Mouse (Mus musculus) spleen, adult 12 weeks (tissue): ENCODE measurements around the gene Bmpr2.

Experiments used
- DNase-seq: peaks from one replicate; pipeline ENCODE4 v3.0.0; 2022; ENCODE audit warnings: low spot score

Bmpr2 gene

DNA sequence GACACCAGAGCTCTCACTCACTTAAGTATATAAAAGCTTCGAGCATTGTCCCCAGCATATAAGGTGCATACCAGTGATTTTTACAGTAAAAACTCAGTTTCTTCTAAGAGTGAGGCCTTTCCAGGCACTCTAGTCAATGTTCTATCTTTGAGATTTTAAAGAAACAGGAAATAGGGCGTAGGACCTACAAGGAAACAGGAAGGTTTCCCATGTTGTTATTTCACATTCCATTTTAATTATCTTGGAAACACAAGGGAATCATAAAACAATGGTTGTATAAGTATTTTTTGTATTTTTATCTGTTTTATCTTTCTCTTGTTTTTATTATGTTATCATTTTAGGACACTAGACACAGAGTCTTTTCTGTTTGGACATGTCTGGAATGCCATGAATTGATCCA is 34.7 kb downstream of the Bmpr2 start:
- no peak for DNase-seq

DNA sequence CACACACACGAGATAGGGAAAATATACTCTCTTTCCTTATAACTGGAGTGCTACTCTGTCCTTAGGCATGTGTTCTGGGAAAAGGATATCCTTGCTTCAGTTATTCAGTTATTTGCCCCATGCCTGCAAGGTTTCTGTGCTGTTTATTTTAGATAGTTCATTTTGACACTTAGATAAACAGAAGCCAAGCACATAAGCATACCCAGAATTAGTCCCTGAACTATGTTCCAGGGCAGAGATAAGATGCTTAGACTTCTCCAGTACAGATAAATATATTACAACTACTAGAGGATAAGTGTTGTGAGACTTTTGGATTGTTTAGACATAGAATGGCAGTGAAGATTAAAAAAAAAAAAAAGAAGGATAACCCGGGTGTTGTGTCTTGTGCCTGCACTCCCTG is 41.2 kb downstream of the Bmpr2 start:
- no peak for DNase-seq

- DNase-seq = no peak
These were observed 46.7 kb downstream of the Bmpr2 start for GRCm38 (mm10) chr1:59809921-59810320.

GRCm38 (mm10) chr1:59812782-59813181 is 49.6 kb downstream of the Bmpr2 start:
- no peak for DNase-seq

DNA sequence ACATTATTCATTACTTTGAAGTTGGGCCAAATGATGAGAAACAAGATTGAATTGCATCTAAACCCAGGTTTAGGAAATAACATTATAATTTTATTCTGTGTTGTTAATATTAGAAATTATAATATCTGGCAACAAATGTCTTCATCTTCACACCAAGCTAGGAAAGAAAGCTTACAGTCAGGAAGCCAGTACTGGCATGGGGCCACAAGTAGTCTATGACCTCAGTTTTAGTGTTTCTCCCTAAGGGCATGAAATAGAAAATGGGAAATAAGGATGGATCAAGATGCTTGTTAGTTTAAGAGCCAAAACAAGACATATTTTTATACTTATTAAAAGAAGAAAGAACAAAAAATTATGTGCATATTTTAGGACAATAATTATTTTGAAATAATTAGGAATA is 62.2 kb downstream of the Bmpr2 start:
- DNase-seq = no peak

- DNase-seq = no peak
These were observed 63.4 kb downstream of the Bmpr2 start for GRCm38 (mm10) chr1:59826583-59826982.

GRCm38 (mm10) chr1:59829410-59829809 is 66.2 kb downstream of the Bmpr2 start:
- DNase-seq = no peak

- DNase-seq = no peak
These were observed 67.0 kb downstream of the Bmpr2 start for GRCm38 (mm10) chr1:59830194-59830593.

GRCm38 (mm10) chr1:59833723-59834122 is 70.5 kb downstream of the Bmpr2 start:
- no peak for DNase-seq

GRCm38 (mm10) chr1:59848327-59848726 is 85.1 kb downstream of the Bmpr2 start:
- no peak for DNase-seq

DNA sequence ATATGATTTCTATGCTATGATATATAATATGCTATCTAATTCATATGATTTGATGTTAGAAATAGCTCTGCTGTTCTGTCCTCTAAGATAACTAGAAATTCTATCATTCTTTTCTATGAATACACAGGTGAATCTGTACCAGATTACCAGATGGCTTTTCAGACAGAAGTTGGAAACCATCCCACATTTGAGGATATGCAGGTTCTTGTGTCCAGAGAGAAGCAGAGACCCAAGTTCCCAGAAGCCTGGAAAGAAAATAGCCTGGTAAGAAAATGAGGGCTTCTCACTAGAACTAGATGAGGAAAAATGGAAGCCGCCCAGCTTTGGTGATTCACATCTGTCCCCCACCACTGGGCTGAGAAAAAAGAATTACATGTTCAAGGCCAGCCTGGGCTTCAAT is 95.8 kb downstream of the Bmpr2 start:
- no peak for DNase-seq

GRCm38 (mm10) chr1:59862144-59862543 is 98.9 kb downstream of the Bmpr2 start:
- DNase-seq = no peak

DNA sequence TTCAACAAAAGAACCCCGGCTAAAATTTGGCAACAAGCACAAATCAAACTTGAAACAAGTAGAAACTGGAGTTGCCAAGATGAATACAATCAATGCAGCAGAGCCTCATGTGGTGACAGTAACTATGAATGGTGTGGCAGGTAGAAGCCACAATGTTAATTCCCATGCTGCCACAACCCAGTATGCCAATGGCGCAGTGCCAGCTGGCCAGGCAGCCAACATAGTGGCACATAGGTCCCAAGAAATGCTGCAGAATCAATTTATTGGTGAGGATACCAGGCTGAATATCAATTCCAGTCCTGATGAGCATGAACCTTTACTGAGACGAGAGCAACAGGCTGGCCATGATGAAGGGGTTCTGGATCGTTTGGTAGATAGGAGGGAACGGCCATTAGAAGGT is 104.8 kb downstream of the Bmpr2 start:
- no peak for DNase-seq

DNA sequence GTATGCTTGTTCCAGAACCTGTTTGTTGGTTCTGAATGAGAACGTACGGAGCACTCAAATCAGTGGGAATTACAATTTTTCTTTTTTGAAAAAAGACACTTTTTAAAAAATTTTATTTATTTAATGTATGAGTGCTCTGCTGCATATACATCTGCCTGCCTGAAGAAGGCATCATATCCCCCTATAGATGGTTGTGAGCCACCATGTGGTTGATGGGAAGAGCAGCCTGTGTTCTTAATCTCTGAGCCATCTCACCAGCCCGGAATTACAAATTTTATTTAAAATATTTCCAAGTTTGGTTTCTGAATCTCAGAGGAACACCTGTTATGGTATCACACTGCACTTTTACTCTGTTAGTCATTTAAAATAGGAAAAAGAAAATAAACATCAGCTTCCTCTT is 110.8 kb downstream of the Bmpr2 start:
- DNase-seq = no peak

DNA sequence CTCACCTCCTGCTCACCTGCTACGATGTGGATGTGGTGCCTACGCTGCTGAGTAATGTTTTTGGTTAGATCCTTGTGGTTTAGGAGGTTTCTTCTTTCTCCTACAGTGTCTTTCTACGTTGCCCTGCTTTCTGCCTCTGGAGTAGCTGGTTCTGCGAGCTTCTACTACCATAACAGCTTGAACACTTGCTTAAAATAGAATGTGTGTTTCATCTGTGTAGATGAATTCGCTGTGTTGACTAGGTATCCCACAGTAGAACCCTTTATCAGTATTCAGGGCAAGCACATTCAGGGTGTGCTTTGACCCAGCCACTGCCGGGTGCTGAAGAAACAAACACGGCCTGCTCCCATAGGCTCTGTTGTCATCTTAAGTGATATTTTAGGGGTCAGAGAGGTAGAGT is 114.9 kb downstream of the Bmpr2 start:
- no peak for DNase-seq

DNA sequence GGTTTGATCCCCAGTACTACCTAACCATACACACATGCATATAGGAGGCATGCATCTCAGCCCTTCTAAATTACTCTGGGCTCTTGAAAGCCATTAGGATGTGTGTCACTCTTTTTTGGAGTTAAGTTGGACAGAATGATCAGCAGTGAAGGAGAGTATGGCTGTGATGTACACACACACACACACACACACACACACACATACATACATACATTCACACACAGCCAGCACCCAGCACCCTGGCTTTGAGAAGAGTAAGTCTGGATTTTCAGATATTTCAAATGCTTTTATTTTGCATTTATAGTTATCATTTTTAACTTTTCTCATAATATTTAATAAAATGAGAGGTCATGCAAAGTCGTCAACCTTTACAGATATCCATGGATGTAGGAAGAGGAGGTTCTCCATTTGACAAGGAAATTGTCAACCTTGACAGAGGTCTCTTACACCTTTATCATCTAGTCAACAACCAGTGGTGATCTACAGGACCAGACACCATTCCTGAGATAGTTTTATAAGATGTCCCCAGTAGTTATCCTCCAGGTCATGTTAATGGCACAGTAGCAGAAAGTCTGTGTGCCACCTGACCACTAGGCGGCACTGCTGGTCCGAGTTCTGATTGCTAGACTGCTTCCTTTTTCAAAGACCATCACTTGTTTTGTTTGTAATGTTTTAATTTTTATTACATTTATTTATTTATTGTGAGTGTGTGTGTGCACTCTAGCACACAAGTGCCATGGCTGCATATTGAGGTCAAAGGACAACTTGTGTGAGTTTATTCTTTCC is 120.3 kb downstream of the Bmpr2 start:
- DNase-seq = peak; percentile 55

DNA sequence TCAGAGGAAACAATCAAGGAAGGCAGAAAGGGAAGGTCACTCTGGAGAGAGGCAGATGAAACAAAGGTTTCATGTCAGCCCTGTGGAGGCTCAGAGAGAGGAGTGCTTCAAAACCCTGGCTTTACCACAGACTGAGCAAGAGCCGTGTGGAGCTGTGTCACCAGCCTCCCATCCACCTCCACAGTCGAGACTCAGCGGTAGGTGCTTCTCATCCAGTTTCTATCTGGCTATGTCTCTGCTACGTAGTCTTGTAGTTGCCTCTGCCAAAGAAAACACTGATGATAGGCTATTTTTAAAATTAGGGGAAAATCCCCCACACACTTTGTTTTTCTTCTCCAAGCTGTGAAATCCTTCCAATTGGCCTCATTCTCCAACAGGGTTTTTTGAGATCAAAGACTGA is 123.7 kb downstream of the Bmpr2 start:
- DNase-seq = no peak

DNA sequence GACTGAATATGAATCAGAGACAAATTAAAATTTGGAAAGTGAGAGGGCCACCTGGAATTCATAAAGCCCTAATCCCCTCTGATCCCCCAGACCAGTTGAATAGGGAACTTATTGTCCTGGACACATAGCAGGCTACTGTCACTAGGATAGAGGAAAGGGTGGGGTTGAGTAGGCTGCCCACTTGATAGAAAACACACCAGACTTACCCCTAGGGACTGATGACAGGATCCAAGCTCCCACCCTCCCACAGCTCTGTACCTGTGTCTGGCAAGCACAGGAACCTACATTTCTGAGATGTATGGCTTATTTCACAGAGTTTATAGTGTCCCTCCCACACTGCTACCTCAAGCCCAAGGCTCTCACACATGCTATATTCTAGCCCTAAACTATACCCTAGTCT is 124.8 kb downstream of the Bmpr2 start:
- DNase-seq = no peak

DNA sequence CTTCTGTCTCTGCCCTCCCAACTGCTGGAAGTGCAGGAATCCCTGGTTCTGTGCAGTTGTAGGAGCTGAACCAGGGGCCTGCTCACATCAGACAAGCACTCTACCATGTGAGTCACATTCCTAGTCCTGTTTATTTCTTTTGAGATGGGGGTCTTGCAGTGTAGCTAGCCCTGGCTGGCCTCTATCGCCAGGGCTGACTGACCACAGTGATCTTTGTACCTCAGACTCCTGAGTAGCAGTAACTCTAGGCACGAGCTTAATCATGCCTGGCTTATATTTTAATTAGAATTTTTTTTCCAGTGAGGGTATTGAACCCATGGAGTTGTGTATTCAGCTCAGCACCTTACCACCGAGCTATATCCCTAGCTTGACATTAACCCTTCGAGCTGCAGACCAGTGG is 128.0 kb downstream of the Bmpr2 start:
- no peak for DNase-seq

GRCm38 (mm10) chr1:59892777-59893176 is 129.6 kb downstream of the Bmpr2 start:
- DNase-seq = no peak

DNA sequence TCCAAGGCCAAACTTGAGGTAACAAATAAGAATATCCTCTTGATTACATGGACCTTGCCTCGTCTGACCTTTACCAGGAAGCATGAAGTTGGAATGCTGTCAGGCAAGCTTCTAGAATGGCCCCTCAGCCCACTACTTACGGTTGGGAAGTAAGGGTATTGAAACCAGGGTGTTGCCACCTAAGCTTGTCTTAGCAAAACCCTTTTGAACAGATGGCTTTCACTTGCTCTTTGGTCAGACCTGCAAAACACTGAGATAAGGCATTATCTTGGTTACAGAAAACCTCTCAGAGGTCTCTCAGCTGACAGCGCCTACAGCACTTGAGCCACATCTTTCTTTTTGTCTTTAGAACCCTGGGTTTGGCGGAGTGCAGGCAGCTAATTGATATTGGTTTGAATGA is 130.8 kb downstream of the Bmpr2 start:
- DNase-seq = no peak

- no peak for DNase-seq
These were observed 132.3 kb downstream of the Bmpr2 start for GRCm38 (mm10) chr1:59895456-59895855.

- DNase-seq = no peak
These were observed 134.1 kb downstream of the Bmpr2 start for GRCm38 (mm10) chr1:59897147-59897798.

GRCm38 (mm10) chr1:59899679-59900078 is 136.5 kb downstream of the Bmpr2 start:
- DNase-seq = no peak
